Mouse (Mus musculus) small intestine, adult 2 months (tissue): ENCODE data around the gene Fth1. TPM values are rescaled to one million over a fixed set of nuclear protein-coding genes. Genes with fewer than 3 reads are reported as not detected.

Experiments
- H3K27ac ChIP-seq: fragments of 200-500 bp; 2 replicates; pipeline ENCODE4 v1.5.1; 2012; ENCODE audit warnings: low read depth, low read length, control low read depth, inconsistent platforms; ENCODE audit not compliant: insufficient read depth
- H3K27me3 ChIP-seq: fragments of 200-500 bp; 2 replicates; pipeline ENCODE4 v1.6.1; 2012; ENCODE audit warnings: mild to moderate bottlenecking, moderate library complexity, low read length, inconsistent platforms; ENCODE audit not compliant: control insufficient read depth, insufficient read depth
- H3K36me3 ChIP-seq: fragments of 200-500 bp; 2 replicates; pipeline ENCODE4 v1.6.1; 2012; ENCODE audit warnings: mild to moderate bottlenecking, low read length, control low read depth, inconsistent platforms; ENCODE audit not compliant: control insufficient read depth, insufficient read depth
- H3K4me1 ChIP-seq: fragments of 200-500 bp; 2 replicates; pipeline ENCODE4 v1.6.1; 2012; ENCODE audit warnings: low read length, inconsistent platforms, mixed read lengths; ENCODE audit not compliant: control insufficient read depth, insufficient read depth, insufficient read length
- H3K4me3 ChIP-seq: fragments of 200-500 bp; 2 replicates; pipeline ENCODE4 v1.5.1; 2012; ENCODE audit warnings: low read depth, mild to moderate bottlenecking, control low read depth, inconsistent platforms, low read length, moderate library complexity
- CTCF ChIP-seq: fragments of 200-500 bp; IDR thresholded peaks from 2 replicates; pipeline ENCODE4 v1.5.1; 2012; ENCODE audit warnings: low read depth, mild to moderate bottlenecking, control low read depth, inconsistent platforms, low read length, moderate library complexity, mixed read lengths; ENCODE audit not compliant: insufficient replicate concordance, insufficient read length; ENCODE audit errors: extremely low read depth
- POLR2A ChIP-seq: fragments of 200-500 bp; IDR thresholded peaks from 2 replicates; pipeline ENCODE4 v1.6.1; 2012; ENCODE audit warnings: low read depth, mild to moderate bottlenecking, control low read depth, inconsistent platforms, low read length, moderate library complexity
- WGBS: fragments of 180-500 bp; shearing (Covaris S2); methylation state at CpG from one replicate; pipeline ENCODE4 v1.1.7; 2018; 5-methylcytosine and 5-hydroxymethylcytosine counted together
- polyA plus RNA-seq: library from polyadenylated mRNA; depleted of rRNA; stranded (reverse); fragments of >200 nt; gene quantifications from 2 replicates; pipeline ENCODE4 v1.2.3, GENCODE M21; 2012

Fth1 gene
- polyA plus RNA-seq, 1 experiment: 9,432 TPM

DNA sequence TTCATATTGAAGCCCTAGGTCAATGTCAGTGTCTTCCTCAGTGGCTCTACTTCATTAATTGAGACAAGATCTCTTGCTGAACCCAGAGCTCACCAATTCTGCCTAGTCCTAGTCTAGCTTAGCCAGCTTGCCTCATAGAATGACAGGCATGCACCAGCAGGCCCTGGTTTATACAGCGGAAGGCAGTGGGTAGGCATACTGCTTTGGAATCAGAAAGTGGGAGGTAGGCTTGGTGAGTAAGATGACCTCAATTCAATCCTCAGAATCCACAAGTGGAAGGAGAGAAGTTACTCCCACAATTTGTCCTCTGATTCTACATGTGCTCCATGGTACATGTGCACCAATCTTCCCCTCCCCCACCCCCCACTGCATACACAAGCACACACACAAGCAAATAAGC lies 23.3 kb downstream of the Fth1 start:
- Histone ChIP-seq H3K36me3 (no peaks in the 10 kb centered on the region), H3K27me3 (no peaks in the 10 kb centered on the region), H3K27ac (no peak overlapping the region), H3K4me3 (no peak overlapping the region), H3K4me1 (no peaks in the 10 kb centered on the region)
- WGBS: 95% methylated on average over 1 of the region's 1 CpGs
- TF ChIP-seq POLR2A (no peak), CTCF (no peak)

DNA sequence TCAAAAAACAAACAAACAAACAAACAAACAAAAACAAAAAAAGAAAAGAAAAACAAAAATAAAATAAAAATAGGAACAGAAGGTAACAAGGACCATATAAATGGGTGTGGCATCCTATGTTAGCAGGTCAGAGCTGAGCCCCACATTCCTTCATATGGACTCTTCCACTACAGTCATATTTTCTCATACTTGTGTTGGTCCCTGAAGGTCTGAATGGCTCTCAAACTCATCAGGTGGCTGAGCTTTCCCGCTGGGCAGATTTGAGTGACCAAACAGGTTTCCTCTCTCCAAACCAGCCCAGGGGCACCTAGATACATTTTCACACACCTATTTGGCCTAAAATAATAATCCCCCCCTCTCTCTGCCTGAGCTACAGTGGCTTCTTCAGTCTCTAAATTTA lies 31.0 kb downstream of the Fth1 start:
- H3K4me1 ChIP-seq: peaks cover 12% of the 10 kb centered on the region
- 54% methylated on average over 1 of the region's 1 CpGs for WGBS
- no peak overlapping the region for H3K27ac ChIP-seq
- no peaks in the 10 kb centered on the region for H3K27me3 ChIP-seq
- no peaks in the 10 kb centered on the region for H3K36me3 ChIP-seq
- TF ChIP-seq CTCF: no peak
- TF ChIP-seq POLR2A: no peak
- H3K4me3 ChIP-seq: no peak overlapping the region

DNA sequence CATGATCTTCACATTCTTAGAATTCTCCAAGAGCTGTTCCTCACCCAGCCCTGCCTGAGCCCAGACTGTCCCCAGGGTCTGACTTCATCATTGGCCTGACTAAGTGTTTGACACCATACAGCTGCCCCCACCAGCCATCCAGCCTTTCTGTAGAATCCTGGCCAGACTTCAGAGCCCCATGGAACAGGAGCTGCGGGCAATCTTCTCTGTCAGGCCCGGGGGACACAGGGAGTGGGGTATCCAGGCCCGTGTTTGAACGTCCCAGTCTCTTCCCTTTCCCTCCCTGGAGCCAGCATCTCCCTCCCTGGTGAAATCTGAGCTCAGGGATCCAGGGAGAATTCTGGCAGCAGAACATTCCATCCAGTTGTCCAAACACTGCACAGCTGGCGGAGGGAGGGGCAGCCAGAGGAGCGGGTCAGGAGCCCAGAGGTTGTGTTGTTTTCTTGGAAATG lies 32.5 kb downstream of the Fth1 start:
- Histone ChIP-seq H3K27me3 (no peaks in the 10 kb centered on the region), H3K4me3 (no peak overlapping the region), H3K36me3 (no peaks in the 10 kb centered on the region), H3K4me1 (peaks cover 12% of the 10 kb centered on the region), H3K27ac (0 out of 2 replicates have a peak overlapping the region, but pooled peaks have one; percentile 17)
- TF ChIP-seq CTCF: no peak
- TF ChIP-seq POLR2A: no peak
- WGBS: 57% methylated on average over 6 of the region's 6 CpGs

DNA sequence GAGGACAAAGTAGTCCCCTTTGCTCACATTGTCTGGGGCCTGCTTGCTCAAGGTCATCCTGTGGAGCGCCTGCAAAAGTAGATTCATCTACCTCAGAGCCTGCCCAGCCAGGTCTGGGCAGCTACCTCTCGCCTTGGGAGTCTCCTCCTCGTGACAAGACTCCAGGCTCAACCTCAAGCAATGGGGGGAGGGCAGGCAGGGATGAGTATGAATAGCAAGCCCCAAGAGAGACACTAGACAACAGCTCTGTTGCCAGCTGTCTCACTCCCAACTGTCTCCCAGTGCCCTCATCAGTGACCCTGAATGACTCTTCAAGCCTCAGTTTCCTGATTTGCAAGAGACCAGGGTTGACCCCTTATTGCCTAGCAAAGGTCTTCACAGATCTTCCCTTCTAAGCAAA lies 33.0 kb downstream of the Fth1 start:
- TF ChIP-seq CTCF: no peak
- TF ChIP-seq POLR2A: no peak
- Histone ChIP-seq H3K4me3 (no peak overlapping the region), H3K27me3 (no peaks in the 10 kb centered on the region), H3K36me3 (no peaks in the 10 kb centered on the region), H3K4me1 (peaks cover 14% of the 10 kb centered on the region), H3K27ac (0 out of 2 replicates have a peak overlapping the region, but pooled peaks have one; percentile 3)
- WGBS: 86% methylated on average over 3 of the region's 3 CpGs

DNA sequence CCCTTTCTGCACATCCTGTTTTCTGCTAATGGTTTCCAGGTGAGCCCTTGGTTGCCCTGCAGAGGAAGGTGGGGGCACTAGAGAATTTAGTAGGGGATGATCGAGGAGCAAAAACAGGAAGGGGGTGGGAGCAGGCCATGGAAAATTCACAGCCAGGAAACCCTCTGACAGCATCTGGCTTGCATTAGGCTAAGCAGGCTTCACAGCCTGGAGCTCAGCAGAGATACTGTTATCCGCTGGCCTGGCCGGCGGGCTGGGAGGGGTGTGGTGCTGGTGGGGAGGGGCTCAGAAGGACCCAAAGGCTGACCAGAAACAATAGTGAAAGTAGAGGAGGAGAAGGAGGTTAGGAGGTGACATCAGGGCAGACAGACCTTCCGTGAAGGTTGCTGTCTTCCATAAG lies 33.5 kb downstream of the Fth1 start:
- 72% methylated on average over 5 of the region's 5 CpGs for WGBS
- Histone ChIP-seq H3K27ac (no peak overlapping the region), H3K36me3 (no peaks in the 10 kb centered on the region), H3K27me3 (no peaks in the 10 kb centered on the region), H3K4me3 (no peak overlapping the region), H3K4me1 (peaks cover 16% of the 10 kb centered on the region)
- TF ChIP-seq CTCF (no peak), POLR2A (no peak)

DNA sequence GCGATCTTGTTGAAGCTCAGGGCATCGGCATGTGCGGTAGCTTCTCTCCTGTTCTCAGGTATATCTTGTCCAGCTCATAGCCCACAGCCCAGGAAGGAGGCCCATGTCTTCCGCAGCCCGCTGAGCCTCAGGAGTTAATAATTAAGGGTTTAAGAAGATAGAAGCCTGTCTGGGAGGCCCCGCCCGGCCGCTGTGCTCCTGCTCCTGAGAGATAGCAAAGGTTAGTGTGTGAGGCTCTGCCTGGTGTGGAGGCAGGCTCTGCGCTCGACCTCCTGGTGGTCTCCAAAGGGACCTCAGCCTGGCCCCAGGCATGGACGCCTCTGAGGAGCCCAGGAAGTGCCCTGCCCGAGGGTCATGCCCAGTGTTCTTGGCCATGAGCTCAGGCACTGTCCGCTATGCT lies 34.4 kb downstream of the Fth1 start:
- peaks cover 16% of the 10 kb centered on the region for H3K4me1 ChIP-seq
- no peak overlapping the region for H3K27ac ChIP-seq
- TF ChIP-seq POLR2A (no peak), CTCF (no peak)
- no peaks in the 10 kb centered on the region for H3K27me3 ChIP-seq
- no peaks in the 10 kb centered on the region for H3K36me3 ChIP-seq
- WGBS: 37% methylated on average over 13 of the region's 13 CpGs
- H3K4me3 ChIP-seq: no peak overlapping the region

DNA sequence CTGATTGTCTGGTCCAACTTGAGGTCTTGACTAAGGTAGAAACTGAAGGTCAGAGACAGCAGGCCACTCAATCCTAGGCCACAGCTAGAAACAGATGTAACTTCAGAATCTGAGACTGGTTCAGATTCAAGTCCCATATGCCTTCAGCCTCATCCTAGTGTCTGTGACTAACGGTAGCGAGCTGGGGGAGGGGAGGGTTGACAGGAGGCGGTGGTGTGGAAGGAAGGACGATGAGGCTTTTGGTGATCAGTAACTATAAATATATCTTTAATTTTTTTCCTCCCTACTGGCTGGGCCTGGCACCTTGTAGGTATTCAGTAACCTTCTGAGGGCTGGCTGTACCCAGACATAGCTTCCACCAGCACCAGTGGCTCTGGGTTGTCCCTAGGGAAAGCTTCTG lies 35.0 kb downstream of the Fth1 start:
- H3K27me3 ChIP-seq: no peaks in the 10 kb centered on the region
- TF ChIP-seq CTCF: no peak
- TF ChIP-seq POLR2A: no peak
- 85% methylated on average over 4 of the region's 4 CpGs for WGBS
- peaks cover 16% of the 10 kb centered on the region for H3K4me1 ChIP-seq
- H3K36me3 ChIP-seq: no peaks in the 10 kb centered on the region
- no peak overlapping the region for H3K27ac ChIP-seq
- H3K4me3 ChIP-seq: no peak overlapping the region
